Mouse (Mus musculus) myocyte (in vitro differentiated cells): ENCODE data around the gene Olfr610.

Source experiments
- E2F4 ChIP-seq: IDR thresholded peaks from one replicate; pipeline ENCODE4 v1.6.1; 2011; ENCODE audit warnings: mild to moderate bottlenecking, control low read depth, moderate library complexity; ENCODE audit not compliant: insufficient read depth
- MAX ChIP-seq: IDR thresholded peaks from one replicate; pipeline ENCODE4 v1.6.1; 2011; ENCODE audit warnings: low read depth, mild to moderate bottlenecking, control low read depth
- MYOD1 ChIP-seq, 3 experiments: IDR thresholded peaks; one replicate each; pipeline ENCODE4 v1.6.1; 2011; ENCODE audit warnings: control low read depth in 2 of 3, low read depth in 2 of 3, mild to moderate bottlenecking in 2 of 3, moderate library complexity in 1 of 3; ENCODE audit not compliant: insufficient read length in 2 of 3, control insufficient read depth in 1 of 3
- MYOG ChIP-seq, 3 experiments: IDR thresholded peaks; one replicate each; pipeline ENCODE4 v1.6.1; 2011; ENCODE audit warnings: control low read depth in 2 of 3, low read depth in 2 of 3, mild to moderate bottlenecking in 2 of 3; ENCODE audit not compliant: insufficient read length in 2 of 3, control insufficient read depth in 1 of 3, insufficient read depth in 1 of 3
- POLR2A ChIP-seq: IDR thresholded peaks from one replicate; pipeline ENCODE4 v1.6.1; 2011; ENCODE audit warnings: low read depth, mild to moderate bottlenecking, control low read depth, moderate library complexity; ENCODE audit not compliant: insufficient read length
- POLR2AphosphoS2 ChIP-seq: IDR thresholded peaks from one replicate; pipeline ENCODE4 v1.6.1; 2011; ENCODE audit warnings: low read depth, control low read depth; ENCODE audit not compliant: insufficient read length
- TCF12 ChIP-seq: IDR thresholded peaks from one replicate; pipeline ENCODE4 v1.6.1; 2011; ENCODE audit warnings: mild to moderate bottlenecking, control low read depth; ENCODE audit not compliant: poor library complexity, insufficient read depth, severe bottlenecking
- TCF3 ChIP-seq: IDR thresholded peaks from one replicate; pipeline ENCODE4 v1.6.1; 2011; ENCODE audit warnings: low read depth, control low read depth; ENCODE audit not compliant: insufficient read length
- USF1 ChIP-seq: IDR thresholded peaks from one replicate; pipeline ENCODE4 v1.6.1; 2011; ENCODE audit warnings: low read depth, mild to moderate bottlenecking, control low read depth, moderate library complexity

GRCm38 (mm10) chr7:103469577-103469976 lies 42.3 kb downstream of the Olfr610 start, which contains the start of gene Olfr608:
- no peak for TF ChIP-seq MYOG (IDR thresholded peaks at IDR 0.05; ENCODE audit: control insufficient read depth in 1 of 3, insufficient read depth in 1 of 3, insufficient read length in 2 of 3, low read depth in 2 of 3)
- TF ChIP-seq TCF12, result no peak
- no peak for TF ChIP-seq E2F4
- TF ChIP-seq POLR2A, result no peak
- TF ChIP-seq POLR2AphosphoS2, result no peak
- TF ChIP-seq TCF3, result no peak
- TF ChIP-seq MAX, result no peak
- TF ChIP-seq MYOD1 (IDR thresholded peaks at IDR 0.05; ENCODE audit: control insufficient read depth in 1 of 3, insufficient read length in 2 of 3, low read depth in 2 of 3), result no peak
- TF ChIP-seq USF1, result no peak
